Comparison of ENCODE assay signal across 18 mouse cellular contexts in genomic region chr16:45894998-45895397, GRCm38 (mm10). TPM values are rescaled to one million over a fixed set of nuclear protein-coding genes. Genes with fewer than 3 reads are reported as not detected.
"Had no signal": no experiment of that assay in that cellular context is flagged by ENCODE, and none has a peak within 500 bp of the region (broad histone marks: within the 10 kb centered on the region; RNA-seq: fewer than 3 reads in every experiment).

No protein-coding gene starts in this region.

- H3K9me3 ChIP-seq: liver, embryonic 12.5 days; megakaryocyte, embryonic 14.5 days; midbrain, embryonic 15.5 days; neural tube, embryonic 13.5 days had no signal

- ATAC-seq: liver, embryonic 12.5 days; midbrain, embryonic 15.5 days had no signal

- H3K27me3 ChIP-seq: liver, embryonic 12.5 days; midbrain, embryonic 15.5 days; neural tube, embryonic 13.5 days had no signal

- H3K27ac ChIP-seq: layer of hippocampus, adult 2 months; liver, embryonic 12.5 days; macrophage; midbrain, embryonic 15.5 days; neural tube, embryonic 13.5 days had no signal

- H3K36me3 ChIP-seq: liver, embryonic 12.5 days; midbrain, embryonic 15.5 days; neural tube, embryonic 13.5 days had no signal

- H3K9ac ChIP-seq: liver, embryonic 12.5 days; lung, embryonic 14.5 days; midbrain, embryonic 15.5 days; neural tube, embryonic 13.5 days had no signal

- H3K4me3 ChIP-seq: layer of hippocampus, adult 2 months; liver, embryonic 12.5 days; megakaryocyte, embryonic 14.5 days; midbrain, embryonic 15.5 days; neural tube, embryonic 13.5 days had no signal

- H3K4me1 ChIP-seq: liver, embryonic 12.5 days; megakaryocyte, embryonic 14.5 days; midbrain, embryonic 15.5 days; neural tube, embryonic 13.5 days had no signal

- DNase-seq: kidney, adult 8-10 months; kidney, postnatal 36 days; left cerebral cortex, postnatal 4 days; lung, embryonic 14.5 days; lung, postnatal 10 days; retina, postnatal 1 day; right cerebral cortex, postnatal 4 days; spleen, adult 18-20 months; thymus, adult 18-20 months; thymus, postnatal 14 days had no signal

- H3K4me2 ChIP-seq: liver, embryonic 12.5 days; lung, embryonic 14.5 days; midbrain, embryonic 11.5 days; midbrain, embryonic 15.5 days; neural tube, embryonic 13.5 days had no signal

RNA-seq across cellular contexts. Expression of gene Phldb2, which starts 58.4 kb away (rescaled TPM):
- total RNA-seq: monocyte, adult 5-6 weeks had no signal
